Mouse (Mus musculus) monocyte, adult 2 months (primary cell): Measurements from ENCODE around the gene Spcs1.
A peak's percentile ranks its signal among the peaks of the same experiment; 100 is the strongest.

Experiments used
- DNase-seq, 2 experiments: peaks; one replicate each; pipeline ENCODE4 v3.0.0; 2022; ENCODE audit warnings: low spot score in 2 of 2, low read depth in 1 of 2

Spcs1 gene

DNA sequence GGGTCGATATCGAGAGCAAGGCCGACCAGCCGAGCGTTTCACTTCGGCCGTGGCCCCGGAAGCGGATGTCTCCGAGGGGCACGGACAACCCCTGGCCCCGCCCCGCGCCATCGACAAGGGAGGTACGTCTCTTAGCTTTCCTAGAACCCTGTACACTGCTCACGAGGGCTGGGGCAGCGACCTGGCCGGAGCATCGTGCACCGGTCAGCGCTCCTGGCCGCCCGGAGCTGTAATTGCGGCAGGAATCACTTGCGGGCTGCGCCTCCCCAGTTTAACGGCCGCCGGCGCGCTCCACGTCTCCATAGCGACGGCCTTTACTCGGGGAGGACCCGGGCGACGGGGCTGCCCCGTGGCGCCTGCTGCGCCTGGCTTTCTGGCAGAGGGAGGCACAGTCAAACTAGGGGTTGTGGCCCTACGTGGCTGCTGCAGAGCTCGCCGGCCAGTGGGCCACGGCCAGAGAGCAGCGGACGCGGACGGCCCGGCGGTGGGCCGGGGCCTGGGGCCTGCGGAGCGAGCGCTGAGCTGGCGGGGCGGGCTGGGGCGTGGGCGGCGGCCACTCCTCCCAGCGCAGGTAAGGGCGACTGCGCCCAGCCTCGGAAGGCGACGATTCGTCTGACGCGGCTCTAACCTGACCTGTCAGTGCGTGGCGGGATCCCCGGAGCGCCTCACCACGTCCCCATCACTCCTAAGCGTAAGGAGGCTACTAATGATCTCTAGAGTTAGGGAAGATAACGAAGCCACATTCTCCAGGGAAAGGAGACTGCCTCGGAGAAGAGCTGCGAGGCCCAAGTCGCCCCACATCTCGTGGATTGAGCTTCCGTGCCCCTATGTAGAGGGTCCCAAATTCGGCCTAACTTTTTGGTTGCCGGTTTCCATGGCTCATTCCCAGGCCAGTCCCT is at the start of gene Spcs1, which contains the start of gene Glt8d1:
Spcs1 (minus strand) TSS at position 366 of the 899 bp plus-strand sequence.
Glt8d1 (plus strand) TSS at position 94 of the 899 bp plus-strand sequence.
- DNase-seq, result peak; percentile 45 to 79

DNA sequence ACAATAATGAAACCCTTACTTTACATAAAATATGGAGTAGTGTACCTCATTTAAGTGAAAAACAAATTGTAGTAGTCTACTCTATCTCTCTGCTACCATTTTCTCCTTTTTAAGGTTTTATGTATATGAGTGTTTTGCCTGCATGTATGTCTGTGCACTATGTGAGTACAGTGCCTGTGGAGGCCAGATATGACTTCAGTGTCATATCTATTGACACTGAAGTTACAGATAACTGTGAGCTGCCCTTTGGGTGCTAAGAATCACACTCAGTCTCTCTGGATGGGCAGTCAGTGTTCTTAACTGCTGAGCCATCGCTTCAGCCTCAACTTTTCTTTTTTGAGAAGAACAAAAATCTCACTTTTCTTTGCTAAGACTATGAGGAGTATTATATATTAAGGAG is 44.3 kb upstream of the Spcs1 start:
- no peak for DNase-seq

DNA sequence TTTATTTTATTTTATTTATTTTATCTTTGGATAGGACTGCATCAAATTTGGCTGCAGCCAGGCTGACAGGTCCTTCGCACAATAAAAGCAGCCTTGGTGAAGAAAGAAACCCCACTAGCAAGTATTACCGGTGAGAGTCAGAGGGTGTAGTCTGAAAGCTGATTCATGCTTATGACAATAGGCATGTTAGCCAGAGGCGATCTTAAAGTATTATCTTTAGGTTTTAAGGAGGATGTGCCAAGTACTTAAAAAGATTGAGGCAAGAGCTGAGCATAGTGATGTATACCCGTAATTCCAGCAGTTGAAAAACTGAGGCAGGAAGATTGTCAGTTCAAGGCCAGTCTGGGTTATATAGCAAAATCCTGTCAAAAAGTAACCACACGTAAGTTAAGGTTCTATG is 43.8 kb upstream of the Spcs1 start:
- no peak for DNase-seq

DNA sequence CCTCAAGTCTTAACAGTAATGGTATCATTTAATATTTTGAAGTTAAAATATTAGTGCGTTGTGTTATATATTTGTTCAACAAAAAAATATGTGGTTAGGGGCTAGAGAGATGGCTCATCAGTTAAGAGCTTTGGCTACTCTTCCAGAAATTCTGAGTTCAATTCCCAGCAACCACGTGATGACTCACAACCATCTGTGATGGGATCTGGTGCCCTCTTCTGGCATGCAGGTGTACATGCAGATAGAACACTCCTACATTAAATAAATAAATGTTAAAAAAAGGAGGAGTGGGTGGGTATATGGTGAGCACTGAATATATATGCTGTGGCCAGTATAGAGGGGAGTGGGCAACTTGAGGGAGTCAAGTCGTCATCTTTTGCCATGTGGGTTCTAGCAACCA is 24.3 kb upstream of the Spcs1 start:
- no peak for DNase-seq

DNA sequence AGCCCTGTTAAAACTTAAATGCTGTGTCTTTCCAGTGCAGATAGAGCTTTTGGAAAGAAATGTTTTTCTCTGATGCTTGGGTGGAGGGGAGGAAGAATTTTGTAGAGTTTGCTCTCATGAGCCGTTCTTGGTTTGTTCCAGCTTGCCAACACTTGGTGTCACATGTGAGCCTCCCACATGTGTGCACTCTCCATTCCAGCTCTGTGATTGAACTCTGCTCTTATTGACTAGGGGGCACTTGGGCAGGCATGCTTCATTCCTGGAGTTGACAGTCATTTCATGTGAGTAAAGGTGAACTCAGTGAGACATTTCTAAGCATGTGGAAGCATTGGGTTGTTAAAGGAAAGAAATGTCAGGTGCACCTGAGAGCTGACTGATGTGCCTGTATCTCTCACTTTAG is 21.1 kb upstream of the Spcs1 start:
- DNase-seq, result no peak

DNA sequence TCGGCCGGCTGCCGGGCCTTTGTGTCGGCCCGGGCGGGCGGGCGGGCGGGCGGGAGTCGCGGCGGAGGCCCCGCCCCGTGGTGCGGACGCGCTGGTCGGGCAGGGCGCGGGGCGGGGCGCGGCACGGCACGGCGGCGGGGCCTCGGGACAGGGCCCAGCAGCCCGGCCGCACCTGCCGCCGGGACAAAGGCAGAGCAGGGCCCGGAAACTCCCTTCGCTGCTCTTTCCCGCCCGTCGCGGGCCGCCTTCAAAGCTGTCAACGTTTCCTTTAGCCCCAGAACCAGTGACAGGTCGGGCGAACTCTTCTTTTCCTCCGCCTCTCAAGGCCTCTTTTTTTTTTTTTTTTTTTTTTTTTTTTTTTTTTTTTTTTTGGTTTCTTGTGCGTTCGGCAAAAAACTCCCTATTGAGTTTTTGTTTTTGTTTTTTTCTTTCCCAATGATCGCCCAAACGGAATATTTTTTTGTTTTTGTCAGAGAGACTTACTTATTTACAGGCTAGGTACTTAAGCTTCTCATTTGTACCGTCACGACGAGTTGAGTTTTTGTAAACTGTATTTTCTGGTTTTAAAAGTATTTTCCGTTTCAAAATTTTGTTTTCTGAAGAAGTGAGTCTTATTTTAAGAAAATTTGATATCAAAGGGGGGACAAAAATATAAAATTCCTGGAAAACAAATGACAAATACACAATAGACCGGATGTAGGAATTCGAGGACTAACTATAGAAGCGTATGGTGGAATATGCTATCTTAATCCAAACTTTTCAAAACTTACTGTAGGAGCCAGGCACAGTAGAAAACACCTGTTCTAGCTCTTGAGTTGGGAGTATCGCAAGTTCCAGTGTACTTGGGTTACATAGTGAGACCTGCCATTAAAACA is 18.1 kb upstream of the Spcs1 start:
- DNase-seq, result peak in 1 of 2 experiments; percentile 73

DNA sequence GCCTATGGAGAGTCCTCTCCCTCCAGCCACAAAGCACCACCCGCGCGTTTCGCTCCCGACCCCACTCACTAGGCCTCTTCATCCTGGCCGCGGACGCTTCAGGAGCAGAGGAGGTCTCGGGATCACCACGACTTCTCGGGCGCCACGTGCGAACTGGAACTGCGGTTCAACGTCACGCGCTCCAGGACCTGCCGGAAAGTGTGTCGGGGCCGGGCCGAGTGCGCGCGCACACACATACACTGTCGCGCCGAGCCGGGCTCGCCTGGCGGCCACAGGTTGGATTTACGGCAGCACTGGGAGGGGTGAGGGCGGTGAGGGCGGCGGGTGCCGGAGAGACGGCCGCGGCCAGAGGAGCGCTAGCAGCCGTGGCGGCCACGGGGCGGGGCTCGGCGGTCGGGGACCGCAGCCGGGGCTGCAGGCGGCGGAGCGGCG is 17.4 kb upstream of the Spcs1 start, which contains the start of the genes Pbrm1 and Gnl3:
Pbrm1 (plus strand) TSS at position 279 of the 432 bp plus-strand sequence.
Gnl3 (minus strand) TSS at position 293 of the 432 bp plus-strand sequence.
- DNase-seq, result peak; percentile 90 to 95

DNA sequence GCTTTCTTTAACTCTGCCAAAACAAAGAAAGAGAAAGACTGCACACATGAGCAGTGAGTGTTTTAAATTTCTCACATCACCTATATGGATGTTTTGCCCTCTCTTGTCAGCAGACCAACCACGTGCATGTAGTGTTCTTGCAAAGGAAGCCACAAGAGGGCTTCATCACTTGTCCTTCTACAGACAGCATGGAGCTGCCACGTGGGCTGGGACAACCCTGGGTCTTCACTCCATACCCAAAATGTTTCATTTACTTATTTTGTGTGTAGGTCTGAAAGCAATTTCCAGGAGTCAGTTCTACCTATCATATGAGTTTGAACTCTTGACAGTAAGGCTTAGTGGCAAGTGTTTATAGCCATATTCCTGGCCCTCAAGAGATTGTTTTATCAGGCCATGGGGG is 16.4 kb upstream of the Spcs1 start:
- no peak for DNase-seq

DNA sequence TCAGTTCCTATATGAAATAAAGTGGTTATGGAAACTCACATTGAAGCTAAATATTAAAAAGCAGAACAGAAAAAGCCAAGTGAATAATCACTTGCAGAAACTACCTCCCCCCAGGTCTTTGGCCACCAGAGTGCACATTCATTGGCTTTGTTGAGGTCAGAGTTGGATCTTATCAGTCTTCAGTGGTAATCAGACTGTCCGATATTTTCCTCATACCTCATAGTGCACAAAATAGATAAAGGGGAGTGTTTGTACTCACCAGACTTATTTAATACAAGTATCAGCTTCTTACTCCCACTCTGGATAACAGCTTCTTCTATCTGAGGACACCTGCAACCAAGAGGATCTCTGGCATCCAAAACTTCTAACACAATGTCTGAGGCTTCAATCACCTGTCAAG is 14.6 kb upstream of the Spcs1 start:
- no peak for DNase-seq

DNA sequence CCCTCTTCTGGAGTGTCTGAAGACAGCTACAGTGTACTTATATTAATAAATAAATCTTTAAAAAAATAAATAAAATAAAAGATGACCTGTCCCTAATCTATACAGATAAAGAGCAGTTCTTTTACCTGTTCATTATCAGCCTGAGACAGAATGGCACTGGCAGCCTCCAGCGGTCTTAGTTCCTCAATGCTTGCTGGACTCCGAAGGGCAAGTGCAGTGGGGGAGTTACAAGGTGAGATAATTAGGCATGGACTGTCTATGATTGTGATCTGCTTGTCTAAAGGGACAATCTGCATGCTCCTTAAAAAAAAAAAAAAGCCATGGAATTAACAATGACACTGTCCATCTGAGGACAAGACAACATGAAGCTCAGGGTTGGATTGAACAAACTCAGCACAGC is 12.5 kb upstream of the Spcs1 start:
- no peak for DNase-seq

DNA sequence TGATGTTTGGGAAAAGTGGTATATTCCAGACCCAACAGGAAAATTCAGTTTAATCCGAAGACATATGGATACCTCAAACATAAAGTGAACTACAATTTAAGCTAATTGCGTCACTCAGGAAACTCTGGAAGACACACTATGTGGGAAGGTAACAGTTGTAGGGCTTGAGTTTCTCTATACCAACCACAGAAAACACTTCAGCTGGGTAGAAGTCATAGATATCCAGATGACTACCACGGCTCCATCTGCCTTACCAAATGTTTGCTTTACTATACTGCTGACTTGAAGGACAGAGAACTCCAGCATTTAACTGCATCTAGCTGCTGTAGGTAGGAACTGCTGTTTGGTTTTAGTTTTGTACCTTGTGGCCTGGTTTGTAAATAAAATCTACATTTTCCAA is 10.1 kb upstream of the Spcs1 start:
- DNase-seq, result no peak

DNA sequence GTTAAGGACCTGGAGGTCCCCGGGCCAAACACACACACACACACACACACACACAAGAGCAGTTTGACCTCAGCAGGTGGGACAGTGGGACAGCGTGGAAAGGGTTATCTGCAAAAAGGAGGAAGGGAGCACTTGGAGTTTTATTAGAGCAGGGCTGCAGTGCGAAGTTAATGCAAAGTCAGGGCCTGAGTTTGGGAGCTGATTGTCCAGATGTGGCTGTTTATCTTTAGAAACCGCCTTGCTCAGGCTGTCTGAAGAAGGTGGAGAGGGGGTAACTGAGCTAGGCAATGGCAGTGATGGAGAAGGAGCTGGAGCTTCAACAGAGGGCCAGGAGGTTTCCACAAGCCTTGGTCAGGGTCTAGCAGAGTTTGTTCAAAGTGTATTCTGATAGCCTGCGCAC is 5.3 kb upstream of the Spcs1 start:
- no peak for DNase-seq

DNA sequence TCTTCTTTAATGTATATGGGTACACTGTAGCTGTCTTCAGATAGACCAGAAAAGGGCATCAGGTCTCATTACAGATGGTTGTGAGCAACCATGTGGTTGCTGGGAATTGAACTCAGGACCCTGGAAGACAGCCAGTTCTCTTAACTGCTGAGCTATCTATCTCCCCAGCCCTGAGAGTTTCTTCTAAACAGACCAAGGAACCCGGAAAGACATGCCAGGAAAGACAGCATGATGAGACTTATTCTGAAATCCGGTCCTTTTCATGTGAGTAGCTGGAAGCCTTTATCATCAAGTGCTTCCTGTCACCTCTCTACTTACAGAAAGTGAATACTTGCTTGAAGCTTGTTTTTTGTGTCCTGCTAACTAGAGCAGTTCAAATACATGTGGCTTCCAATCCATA is 3.1 kb upstream of the Spcs1 start:
- DNase-seq, result no peak

DNA sequence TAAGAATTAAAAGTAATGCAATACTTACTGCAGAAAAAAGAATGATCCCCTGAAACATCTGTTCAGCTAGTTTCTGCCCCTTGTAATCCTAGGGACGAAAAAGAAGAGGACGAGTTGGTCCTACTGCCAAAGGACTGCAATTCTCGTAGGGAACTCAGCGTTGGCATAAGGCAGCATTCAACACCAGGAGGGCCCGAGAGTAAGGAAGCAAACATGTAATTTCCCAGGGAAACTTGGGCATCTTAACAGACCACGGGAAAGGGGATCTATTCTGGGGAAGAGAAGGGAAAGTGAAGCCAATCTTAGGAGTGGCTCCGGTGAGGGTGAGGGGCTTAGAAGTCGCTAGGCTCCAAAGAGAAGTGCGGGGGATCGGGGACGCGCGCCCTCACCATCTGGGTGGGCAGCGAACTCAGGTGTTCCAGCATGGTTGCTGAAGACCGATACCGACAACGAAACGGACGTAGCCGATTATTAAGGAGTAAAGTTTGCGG is 611 bp downstream of the Spcs1 start:
- DNase-seq, result no peak

DNA sequence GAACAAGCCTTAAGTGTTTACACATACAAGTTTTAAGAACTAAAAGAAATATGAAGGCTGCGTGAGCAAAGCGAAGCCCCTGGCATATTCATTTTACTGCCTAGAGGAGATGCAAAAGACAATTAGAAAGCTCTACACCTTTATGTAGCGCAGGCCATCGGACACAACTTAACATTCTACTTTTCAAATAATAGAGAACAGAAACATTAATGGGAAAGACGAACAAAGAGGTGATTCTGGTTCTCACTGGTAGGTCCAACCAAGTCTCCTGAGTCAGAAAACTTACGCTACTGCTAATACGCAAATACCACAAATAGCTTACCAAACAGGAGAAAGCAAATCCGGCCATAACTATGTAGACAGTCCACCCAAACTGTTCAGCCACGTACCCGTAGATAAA is 1.1 kb downstream of the Spcs1 start:
- no peak for DNase-seq

DNA sequence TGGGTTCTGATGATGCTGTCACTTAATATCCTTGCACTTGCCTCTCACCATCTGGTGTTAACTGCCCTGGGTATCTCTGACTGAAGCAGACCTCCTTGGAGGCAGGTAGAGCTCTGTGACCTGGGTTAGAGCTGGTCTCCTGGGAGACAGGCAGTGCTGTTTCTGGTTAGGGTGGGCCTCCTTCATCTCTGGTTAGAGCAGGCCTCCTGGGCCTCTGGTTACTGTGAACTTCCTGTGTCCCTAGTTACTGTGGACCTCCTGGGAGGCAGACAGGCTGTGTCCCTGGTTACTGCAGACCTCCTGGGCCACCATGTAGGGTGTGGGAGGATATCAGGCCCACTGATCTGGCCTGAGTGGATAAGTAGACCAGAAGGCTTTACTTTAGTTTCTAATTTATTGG is 5.1 kb downstream of the Spcs1 start:
- no peak for DNase-seq

DNA sequence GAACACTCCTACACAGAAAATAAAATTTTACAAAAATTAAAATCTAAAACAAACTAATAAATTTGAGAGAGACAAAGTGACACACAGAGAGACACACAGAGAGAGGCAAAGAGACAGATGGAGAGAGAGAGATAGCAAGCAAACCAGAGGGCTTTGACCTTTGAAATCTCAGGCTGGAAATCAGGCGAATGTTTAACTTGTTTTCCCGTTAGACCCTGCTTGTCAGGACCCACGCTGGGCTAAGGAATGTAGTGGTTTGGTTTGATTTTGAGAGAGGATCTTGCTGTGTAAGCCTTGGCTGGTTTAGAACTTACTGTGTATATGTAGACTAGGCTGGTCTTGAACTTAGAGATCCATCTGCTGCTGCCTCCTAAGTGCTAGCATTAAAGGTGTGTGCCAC is 25.2 kb downstream of the Spcs1 start:
- DNase-seq, result no peak

DNA sequence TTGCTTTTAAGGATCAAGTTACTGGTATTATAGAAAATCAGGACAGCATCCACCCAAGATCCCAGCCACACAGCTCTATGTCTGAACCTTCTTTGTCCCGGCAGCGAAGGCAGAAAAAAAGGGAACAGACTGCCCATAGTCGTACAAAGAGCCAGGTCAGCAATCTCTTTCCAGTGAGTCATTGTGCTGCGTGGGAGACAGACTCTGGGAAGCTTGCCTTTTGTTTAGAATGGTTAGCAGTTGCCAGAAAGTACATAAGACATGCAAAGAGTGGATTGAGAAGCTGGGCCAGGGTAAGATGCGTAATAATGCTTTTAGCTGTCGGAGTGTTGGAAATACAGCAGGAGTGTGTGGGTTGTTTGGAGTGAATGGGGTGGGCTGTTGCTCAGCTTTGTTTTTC is 27.3 kb downstream of the Spcs1 start:
- DNase-seq, result no peak

DNA sequence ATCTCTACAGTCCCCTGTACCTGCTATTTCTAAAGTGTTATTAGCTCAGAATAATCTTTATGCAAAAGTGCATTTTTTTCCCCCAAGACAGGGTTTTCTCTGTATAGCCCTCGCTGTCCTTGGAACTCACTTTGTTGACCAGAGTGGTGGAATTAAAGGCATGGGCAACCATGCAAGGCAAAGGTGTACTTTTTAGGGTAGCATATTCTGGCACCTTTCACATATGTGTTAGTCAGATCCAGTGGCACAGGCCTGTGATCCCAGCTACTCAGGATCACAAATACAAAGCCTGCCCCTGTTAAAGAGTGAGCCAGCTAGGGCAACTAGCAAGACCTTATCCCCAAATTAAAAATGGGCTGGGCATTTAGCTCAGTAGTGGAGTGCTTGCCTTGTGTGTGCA is 41.1 kb downstream of the Spcs1 start:
- DNase-seq, result no peak

DNA sequence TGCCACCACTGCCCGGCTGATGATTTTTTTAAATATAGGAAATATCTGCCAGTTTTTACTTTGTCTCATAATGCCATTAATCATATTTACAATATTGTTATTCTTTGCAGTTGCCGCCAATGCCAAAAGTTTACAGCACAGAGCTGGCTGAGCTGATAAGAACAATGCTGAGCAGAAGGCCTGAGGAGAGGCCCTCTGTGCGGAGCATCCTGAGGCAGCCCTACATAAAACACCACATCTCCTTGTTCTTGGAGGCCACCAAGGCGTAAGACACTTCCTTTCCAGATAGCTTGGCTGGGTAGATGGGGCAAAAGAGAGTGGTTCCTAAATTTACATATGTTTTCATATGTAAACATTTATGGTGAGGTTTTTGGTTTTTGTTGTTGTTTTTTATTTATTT is 42.4 kb downstream of the Spcs1 start:
- no peak for DNase-seq

DNA sequence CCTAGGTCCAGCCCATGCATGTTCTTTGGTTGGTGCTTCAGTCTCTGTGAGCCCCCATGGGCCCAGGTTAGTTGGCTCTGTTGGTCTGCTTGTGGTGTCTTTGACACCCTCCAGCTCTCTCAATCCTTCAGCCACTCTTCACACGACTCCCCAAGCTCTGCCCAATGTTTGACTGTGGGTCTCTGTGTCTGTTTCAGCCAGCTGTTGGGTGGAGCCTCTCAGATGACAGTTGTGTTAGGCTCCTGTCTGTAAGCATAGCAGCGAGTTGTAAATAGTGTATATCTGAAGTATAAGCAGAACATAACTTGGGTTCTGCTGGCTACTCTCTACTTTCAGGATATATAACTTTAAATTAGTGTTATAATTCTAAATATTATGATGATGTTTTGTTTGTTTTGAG is 43.0 kb downstream of the Spcs1 start:
- DNase-seq, result no peak
